Mouse (Mus musculus) limb, embryonic 10.5 days (tissue): ENCODE data around the gene Ptrh2. TPM values are rescaled to one million over a fixed set of nuclear protein-coding genes. Genes with fewer than 3 reads are reported as not detected.
"Not testable (repeated sequence)": the region's sequence is repeated elsewhere in the genome, so short reads cannot be mapped to it uniquely, and the experiment has no call there.

Experiments
- DNase-seq: peaks from one replicate; pipeline ENCODE4 v3.0.0-alpha.2; 2017; ENCODE audit warnings: low spot score
- H3K27ac ChIP-seq: fragments of 300-500 bp; sonication (generic); 2 replicates; pipeline ENCODE4 v1.5.1; 2016; ENCODE audit warnings: mild to moderate bottlenecking
- H3K27me3 ChIP-seq: fragments of 300-500 bp; sonication (generic); 2 replicates; pipeline ENCODE4 v1.6.1; 2016; ENCODE audit warnings: low read depth, mild to moderate bottlenecking; ENCODE audit not compliant: poor library complexity, severe bottlenecking
- H3K36me3 ChIP-seq: fragments of 300-500 bp; sonication (generic); 2 replicates; pipeline ENCODE4 v1.6.1; 2016; ENCODE audit warnings: mild to moderate bottlenecking, moderate library complexity
- H3K4me1 ChIP-seq: fragments of 300-500 bp; sonication (generic); 2 replicates; pipeline ENCODE4 v1.6.1; 2016
- H3K4me3 ChIP-seq: fragments of 300-500 bp; sonication (generic); 2 replicates; pipeline ENCODE4 v1.5.1; 2016; ENCODE audit warnings: mild to moderate bottlenecking, moderate library complexity
- H3K9me3 ChIP-seq: fragments of 300-500 bp; sonication (generic); replicated peaks from 2 replicates; pipeline ENCODE4 v1.6.1; 2016; ENCODE audit warnings: mild to moderate bottlenecking
- WGBS: fragments of 180-500 bp; shearing (Covaris S2); methylation state at CpG from one replicate; pipeline ENCODE4 v1.1.7; 2016; 5-methylcytosine and 5-hydroxymethylcytosine counted together
- polyA plus RNA-seq: library from polyadenylated mRNA; unstranded; fragments of >200 nt; fragmentation: Nextera tagmentation; extraction: Ambion mirVana; gene quantifications from 2 replicates; pipeline ENCODE4 v1.2.1, GENCODE M21; 2016

The Ptrh2 gene
- polyA plus RNA-seq, 1 experiment from 2014 or later, result 45.6 TPM

DNA sequence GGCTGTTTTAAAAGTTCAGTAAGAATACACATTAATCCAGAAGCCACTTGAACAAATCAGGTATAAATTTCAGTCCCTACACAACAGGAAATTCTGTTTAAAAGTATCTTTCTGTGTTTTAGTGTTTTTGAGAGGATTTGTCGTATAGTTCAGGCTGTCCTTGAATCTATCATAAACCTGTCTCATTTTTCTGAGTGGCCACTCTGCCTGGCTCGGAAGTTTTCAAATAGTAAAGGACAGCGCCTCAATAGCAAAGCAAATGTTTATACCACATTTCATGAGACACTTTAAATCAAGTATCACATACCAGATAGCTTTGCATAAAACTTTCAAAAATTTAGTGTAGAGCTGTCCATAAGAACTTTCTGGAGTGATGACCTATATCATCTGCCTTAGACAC is 34.6 kb downstream of the Ptrh2 start:
- Histone ChIP-seq H3K27ac (no peak overlapping the region), H3K36me3 (peaks cover 88% of the 10 kb centered on the region), H3K4me1 (no peaks in the 10 kb centered on the region), H3K27me3 (no peaks in the 10 kb centered on the region), H3K9me3 (no peaks in the 10 kb centered on the region), H3K4me3 (no peak overlapping the region)
- 97% methylated on average over 3 of the region's 3 CpGs for WGBS
- no peak for DNase-seq

DNA sequence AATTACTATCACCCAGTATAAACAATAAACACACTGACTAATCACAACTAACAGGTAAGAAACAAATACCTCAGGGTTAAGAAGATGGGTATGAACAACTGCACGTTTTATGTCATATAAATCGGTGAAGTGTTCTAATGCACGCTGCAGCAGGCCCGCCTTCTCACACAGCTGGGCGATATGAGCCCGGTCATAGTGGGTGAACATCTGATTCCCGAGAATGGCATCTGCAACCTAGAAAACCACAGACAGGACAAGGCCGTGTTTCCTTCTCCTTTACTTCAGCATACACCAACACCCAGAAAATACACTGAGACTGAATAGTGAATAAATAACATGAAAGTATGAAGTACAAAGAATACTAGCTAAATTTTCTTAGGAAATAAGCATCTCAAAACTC is 35.6 kb downstream of the Ptrh2 start:
- no peaks in the 10 kb centered on the region for H3K27me3 ChIP-seq
- 95% methylated on average over 8 of the region's 8 CpGs for WGBS

DNA sequence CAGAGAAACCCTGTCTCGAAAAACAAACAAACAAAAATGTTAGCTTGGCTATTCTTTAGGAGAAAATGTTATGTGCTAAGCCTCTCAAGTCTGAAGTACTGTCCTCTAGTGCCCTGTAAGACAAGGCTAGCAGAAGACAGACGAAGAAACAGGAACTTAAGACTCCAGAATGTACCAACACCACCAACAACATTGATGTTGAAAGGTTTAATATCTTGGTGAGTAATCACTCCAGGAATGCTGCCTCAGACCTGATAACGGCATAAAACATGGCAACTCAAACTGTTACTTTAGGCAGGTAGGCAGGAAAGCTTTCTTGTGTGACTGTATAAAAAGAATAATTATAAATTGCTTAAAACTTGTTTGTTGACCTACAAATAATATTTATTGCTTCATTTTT is 40.2 kb downstream of the Ptrh2 start:
- Histone ChIP-seq H3K4me3 (no peak overlapping the region), H3K27me3 (no peaks in the 10 kb centered on the region), H3K9me3 (no peaks in the 10 kb centered on the region), H3K4me1 (no peaks in the 10 kb centered on the region), H3K36me3 (peaks cover 92% of the 10 kb centered on the region), H3K27ac (no peak overlapping the region)
- 92% methylated on average over 3 of the region's 3 CpGs for WGBS
- no peak for DNase-seq

More for the DNA sequence above, 35.6 kb downstream of the Ptrh2 start:
- Histone ChIP-seq H3K36me3 (peaks cover 90% of the 10 kb centered on the region), H3K9me3 (no peaks in the 10 kb centered on the region), H3K4me3 (no peak overlapping the region), H3K27ac (no peak overlapping the region), H3K4me1 (no peaks in the 10 kb centered on the region)
- DNase-seq, result no peak

DNA sequence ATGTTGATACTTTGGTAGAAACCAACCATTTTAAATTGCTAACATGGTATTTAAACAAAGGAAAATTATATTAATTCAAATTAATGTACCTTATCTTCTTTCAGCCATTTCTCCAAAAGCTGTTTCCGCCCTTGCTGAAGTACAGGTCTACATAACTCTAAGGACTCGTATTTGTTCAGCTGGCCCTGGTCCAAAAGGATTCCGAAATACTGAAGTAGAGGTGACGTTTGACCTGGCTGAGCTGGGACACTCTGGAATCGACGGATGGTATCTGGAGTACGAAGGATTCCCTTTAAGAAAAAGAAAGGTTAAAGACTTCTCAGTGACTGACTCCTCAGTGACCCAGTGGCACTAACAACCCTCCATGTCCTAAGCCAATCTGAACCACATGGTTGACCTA is 41.2 kb downstream of the Ptrh2 start:
- DNase-seq, result no peak
- Histone ChIP-seq H3K27me3 (no peaks in the 10 kb centered on the region), H3K27ac (no peak overlapping the region), H3K36me3 (peaks cover 91% of the 10 kb centered on the region), H3K9me3 (no peaks in the 10 kb centered on the region), H3K4me1 (no peaks in the 10 kb centered on the region), H3K4me3 (no peak overlapping the region)
- 92% methylated on average over 7 of the region's 7 CpGs for WGBS

DNA sequence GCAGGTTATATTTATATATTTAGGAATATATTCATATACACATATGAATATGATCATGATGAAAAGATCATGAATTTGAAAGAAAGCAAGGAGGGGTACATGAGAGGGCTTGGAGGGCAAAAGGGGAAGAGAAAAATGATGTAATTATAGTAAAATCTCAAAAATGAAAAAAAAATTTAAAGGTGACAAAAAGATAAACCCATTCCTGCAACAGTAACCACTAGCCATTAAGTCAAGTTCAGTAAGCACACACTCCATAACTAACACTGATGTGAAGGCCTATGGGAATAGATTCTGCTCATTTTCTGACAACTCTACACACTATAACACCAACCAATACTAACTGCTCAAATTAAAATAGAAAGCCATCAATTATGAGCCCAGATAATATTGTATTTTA is 41.8 kb downstream of the Ptrh2 start:
- no peak overlapping the region for H3K4me3 ChIP-seq
- H3K27ac ChIP-seq, result no peak overlapping the region
- H3K27me3 ChIP-seq, result no peaks in the 10 kb centered on the region
- H3K36me3 ChIP-seq, result peaks cover 91% of the 10 kb centered on the region
- no peaks in the 10 kb centered on the region for H3K9me3 ChIP-seq
- DNase-seq, result no peak
- H3K4me1 ChIP-seq, result no peaks in the 10 kb centered on the region

DNA sequence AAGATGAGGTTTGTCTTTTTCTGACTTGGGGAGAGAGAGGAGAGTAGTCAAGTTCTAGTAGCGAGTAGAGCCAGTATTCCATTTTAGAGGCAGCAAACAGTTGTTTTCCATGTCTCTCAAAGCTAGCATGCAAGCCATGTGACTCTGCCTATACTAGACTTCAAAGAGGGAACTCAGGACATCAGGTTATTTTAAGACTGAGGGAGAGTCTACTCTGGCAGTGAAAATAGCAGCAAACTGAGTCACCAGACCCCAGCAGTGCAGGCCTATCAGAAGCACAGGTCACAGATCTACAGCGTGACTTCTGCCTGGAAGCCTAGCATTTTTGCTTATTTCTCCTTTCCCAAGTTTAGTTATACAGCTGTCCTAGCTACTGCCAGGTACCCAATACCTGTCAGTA is 47.7 kb downstream of the Ptrh2 start:
- no peak for DNase-seq
- no peaks in the 10 kb centered on the region for H3K27me3 ChIP-seq
- peaks cover 88% of the 10 kb centered on the region for H3K36me3 ChIP-seq
- H3K9me3 ChIP-seq, result no peaks in the 10 kb centered on the region
- H3K27ac ChIP-seq, result no peak overlapping the region
- 93% methylated on average over 2 of the region's 2 CpGs for WGBS
- no peak overlapping the region for H3K4me3 ChIP-seq
- H3K4me1 ChIP-seq, result no peaks in the 10 kb centered on the region

DNA sequence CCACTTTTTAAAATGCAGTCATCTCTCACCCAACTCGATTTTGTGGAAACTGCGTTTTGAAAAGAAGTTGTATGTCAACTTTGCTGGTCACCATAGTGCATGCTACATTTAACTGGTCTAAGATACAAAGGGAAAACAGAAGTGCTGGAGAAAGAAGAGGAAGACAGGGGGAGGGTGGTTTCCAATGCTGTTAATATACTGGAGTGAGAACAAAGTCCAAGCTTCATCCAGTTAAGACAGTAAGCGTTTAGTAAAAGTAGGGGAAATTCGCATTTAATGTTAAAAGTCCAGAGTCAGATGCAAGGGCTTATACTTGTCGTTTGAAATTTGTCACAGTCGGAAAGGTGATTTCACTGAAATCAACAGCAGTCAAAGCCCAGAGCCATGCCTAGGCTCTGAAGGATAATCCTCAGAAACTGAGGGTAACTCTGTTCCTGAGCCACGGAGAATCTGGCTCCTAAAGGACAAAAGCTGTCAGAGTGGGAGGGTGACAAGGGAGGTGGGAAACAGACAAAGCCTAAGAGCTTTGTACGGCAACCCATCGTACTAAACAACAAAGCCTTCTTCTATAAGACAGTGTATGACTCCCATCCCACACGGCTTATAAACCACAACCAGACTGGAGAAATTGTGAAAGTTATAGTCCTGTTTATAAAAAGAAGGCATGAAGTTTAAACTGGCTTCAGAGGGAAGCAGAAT is 50.6 kb downstream of the Ptrh2 start:
- H3K27ac ChIP-seq, result no peak overlapping the region
- H3K36me3 ChIP-seq, result peaks cover 62% of the 10 kb centered on the region
- no peaks in the 10 kb centered on the region for H3K4me1 ChIP-seq
- H3K4me3 ChIP-seq, result no peak overlapping the region
- H3K9me3 ChIP-seq, result no peaks in the 10 kb centered on the region
- 91% methylated on average over 10 of the region's 10 CpGs for WGBS
- no peaks in the 10 kb centered on the region for H3K27me3 ChIP-seq
- DNase-seq, result no peak

DNA sequence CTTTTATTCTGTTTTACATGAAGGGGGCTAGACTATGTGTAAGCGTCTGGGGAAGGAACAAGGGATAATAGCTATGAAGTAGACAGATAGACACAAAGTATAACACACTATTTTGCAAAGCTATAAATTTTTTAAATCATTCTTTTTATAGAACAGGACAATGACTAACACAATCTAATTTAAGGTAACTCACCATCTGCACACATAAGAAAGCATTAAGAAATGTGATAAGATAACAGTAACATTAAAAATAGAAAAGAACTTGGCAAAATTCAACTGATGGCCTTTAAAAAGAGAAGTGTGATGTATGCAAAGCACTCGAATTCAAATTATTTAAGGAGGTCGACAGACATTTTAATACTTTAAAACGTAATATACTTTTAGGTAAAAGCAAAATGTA is 51.2 kb downstream of the Ptrh2 start:
- WGBS, result 95% methylated on average over 4 of the region's 4 CpGs
- H3K4me1 ChIP-seq, result no peaks in the 10 kb centered on the region
- H3K4me3 ChIP-seq, result no peak overlapping the region
- peaks cover 57% of the 10 kb centered on the region for H3K36me3 ChIP-seq
- no peak overlapping the region for H3K27ac ChIP-seq
- no peak for DNase-seq
- no peaks in the 10 kb centered on the region for H3K27me3 ChIP-seq
- no peaks in the 10 kb centered on the region for H3K9me3 ChIP-seq

DNA sequence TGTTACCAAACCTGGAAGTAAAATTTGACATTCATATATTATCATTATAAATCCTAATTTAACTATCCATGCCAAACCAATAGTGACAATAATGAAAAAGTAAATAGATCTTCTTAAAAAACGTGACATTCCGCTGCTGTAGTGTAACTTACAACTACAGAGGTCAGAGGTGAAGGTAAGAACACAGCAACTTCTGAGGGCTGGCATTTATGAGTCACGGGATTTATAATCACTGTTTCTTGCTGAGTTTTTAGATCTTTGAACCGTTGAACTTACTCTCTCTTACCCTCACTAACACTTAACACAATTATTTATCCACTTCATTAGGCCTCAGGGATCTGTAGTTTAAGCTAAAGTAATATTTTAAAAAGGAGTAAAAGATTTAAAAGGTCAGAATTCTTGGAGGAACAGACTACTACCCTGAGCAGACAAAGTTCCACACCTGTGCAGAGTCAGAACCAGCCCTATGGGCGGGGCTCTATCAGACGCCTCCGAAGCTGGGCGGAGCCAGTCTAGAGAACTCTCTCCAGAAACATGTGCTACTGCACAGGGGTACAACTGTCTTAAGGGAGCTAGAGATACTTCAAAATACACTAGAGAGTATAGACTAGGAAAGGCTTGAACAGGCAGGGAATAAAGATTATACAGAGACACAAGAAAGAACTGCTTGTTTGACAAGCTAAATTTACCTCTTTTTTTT is 53.7 kb downstream of the Ptrh2 start:
- DNase-seq, result no peak
- Histone ChIP-seq H3K27ac (no peak overlapping the region), H3K27me3 (no peaks in the 10 kb centered on the region), H3K4me1 (no peaks in the 10 kb centered on the region), H3K9me3 (no peaks in the 10 kb centered on the region), H3K4me3 (no peak overlapping the region), H3K36me3 (peaks cover 39% of the 10 kb centered on the region)
- WGBS, result 76% methylated on average over 8 of the region's 8 CpGs

DNA sequence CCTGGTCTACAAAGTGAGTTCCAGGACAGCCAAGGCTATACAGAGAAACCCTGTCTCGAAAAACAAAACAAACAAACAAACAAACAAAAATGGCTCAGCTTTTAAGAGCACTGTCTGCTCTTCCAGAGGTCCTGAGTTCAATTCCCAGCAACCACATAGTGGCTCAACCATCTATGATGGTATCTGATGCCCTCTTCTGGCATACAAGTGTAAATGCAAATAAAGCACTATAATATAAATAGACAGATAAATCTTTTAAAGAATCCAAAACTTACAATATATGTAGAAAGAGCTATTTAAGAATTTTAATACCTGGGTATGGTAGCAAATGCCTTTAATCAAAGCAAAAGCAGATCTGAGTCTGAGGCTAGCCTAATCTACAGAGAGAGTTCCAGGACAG is 54.5 kb downstream of the Ptrh2 start:
- not testable (repeated sequence) for DNase-seq, H3K4me3 ChIP-seq, H3K27ac ChIP-seq, H3K27me3 ChIP-seq, H3K9me3 ChIP-seq, H3K4me1 ChIP-seq
- WGBS, result 93% methylated on average over 1 of the region's 1 CpGs
- peaks cover 34% of the 10 kb centered on the region for H3K36me3 ChIP-seq

DNA sequence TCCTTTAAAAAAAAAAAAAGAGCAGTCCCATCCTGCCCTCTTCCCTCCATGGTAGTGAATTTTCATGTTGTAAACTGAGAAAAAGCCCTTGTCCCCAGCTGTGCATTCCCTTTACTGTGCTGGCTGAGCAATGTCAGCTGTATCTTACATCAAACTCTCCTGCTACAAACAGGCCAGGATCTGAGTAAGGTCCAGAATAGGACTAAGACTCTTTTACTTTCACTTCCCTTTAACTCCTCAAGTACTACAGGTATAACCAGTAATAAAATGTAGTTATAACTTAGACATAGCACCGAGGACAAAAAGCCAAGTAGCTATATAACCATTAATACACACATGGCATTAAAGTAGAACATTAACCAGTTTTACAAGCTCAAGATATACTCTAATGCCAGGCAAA is 55.2 kb downstream of the Ptrh2 start:
- H3K4me3 ChIP-seq, result no peak overlapping the region
- no peaks in the 10 kb centered on the region for H3K4me1 ChIP-seq
- H3K9me3 ChIP-seq, result no peaks in the 10 kb centered on the region
- no peak for DNase-seq
- no peaks in the 10 kb centered on the region for H3K27me3 ChIP-seq
- peaks cover 28% of the 10 kb centered on the region for H3K36me3 ChIP-seq
- 93% methylated on average over 1 of the region's 1 CpGs for WGBS
- no peak overlapping the region for H3K27ac ChIP-seq

DNA sequence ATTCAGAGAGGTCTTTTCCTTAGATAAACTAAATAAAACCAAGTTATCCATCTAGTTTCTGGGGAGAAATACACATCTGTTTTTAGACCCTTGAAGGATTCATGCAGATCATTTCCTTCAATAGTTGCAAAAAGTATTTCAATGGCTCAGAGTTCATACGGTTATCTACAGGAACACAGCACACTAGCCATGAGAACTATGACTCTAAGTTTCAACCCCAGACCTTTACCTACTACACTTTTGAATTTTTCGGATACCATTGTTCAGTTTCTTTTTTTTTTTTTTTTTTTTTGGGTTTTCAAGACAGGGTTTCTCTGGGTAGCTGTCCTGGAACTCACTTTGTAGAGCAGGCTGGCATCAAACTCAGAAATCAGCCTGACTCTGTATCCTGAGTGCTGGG is 55.7 kb downstream of the Ptrh2 start:
- H3K27ac ChIP-seq, result no peak overlapping the region
- no peaks in the 10 kb centered on the region for H3K4me1 ChIP-seq
- WGBS, result 97% methylated on average over 2 of the region's 2 CpGs
- H3K36me3 ChIP-seq, result peaks cover 22% of the 10 kb centered on the region
- no peaks in the 10 kb centered on the region for H3K27me3 ChIP-seq
- no peak for DNase-seq
- H3K4me3 ChIP-seq, result no peak overlapping the region
- no peaks in the 10 kb centered on the region for H3K9me3 ChIP-seq

DNA sequence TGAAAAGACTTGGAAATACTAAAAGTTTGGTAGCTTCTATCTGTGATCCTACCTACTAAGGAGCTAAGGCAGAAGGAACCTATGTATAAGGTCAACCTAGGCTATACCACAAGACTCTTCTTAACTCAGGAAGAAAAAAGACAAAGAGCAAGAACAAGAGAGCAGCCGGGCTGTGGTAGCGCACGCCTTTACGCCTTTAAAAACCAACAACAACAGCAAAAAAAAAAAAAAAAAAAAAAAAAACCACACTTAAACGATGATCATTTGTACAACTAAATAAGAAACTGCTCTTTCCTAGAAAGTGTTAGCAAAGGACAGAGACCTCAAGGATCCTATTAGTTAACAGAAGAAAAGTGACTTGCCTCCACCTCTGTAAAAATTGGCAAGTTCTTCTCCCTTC is 57.7 kb downstream of the Ptrh2 start:
- Histone ChIP-seq H3K4me1 (no peaks in the 10 kb centered on the region), H3K27ac (no peak overlapping the region), H3K27me3 (no peaks in the 10 kb centered on the region), H3K4me3 (no peak overlapping the region), H3K36me3 (peaks cover 9% of the 10 kb centered on the region), H3K9me3 (no peaks in the 10 kb centered on the region)
- WGBS, result 98% methylated on average over 5 of the region's 5 CpGs
- DNase-seq, result no peak
